Mouse (Mus musculus) hindbrain, embryonic 14.5 days (tissue): ENCODE results near the gene Cmtm5. TPM values are rescaled to one million over a fixed set of nuclear protein-coding genes. Genes with fewer than 3 reads are reported as not detected.

Experiments
- ATAC-seq: fragments of 200-750 bp; cut with Nextera tagmentation; 2 replicates; pipeline ENCODE4 v1.8.0; 2017; ENCODE audit warnings: moderate number of reproducible peaks, mild to moderate bottlenecking, moderate TSS enrichment, moderate library complexity; ENCODE audit not compliant: low FRiP score
- DNase-seq: peaks from one replicate; pipeline ENCODE4 v3.0.0-alpha.2; 2015; ENCODE audit warnings: low spot score
- H3K27ac ChIP-seq: fragments of 300-500 bp; sonication (generic); 2 replicates; pipeline ENCODE4 v1.5.1; 2014; ENCODE audit warnings: mild to moderate bottlenecking, moderate library complexity
- H3K27me3 ChIP-seq: fragments of 300-500 bp; sonication (generic); 2 replicates; pipeline ENCODE4 v1.6.1; 2014; ENCODE audit warnings: mild to moderate bottlenecking, low read length, mixed read lengths; ENCODE audit not compliant: control insufficient read depth, insufficient read depth
- H3K36me3 ChIP-seq: fragments of 300-500 bp; sonication (generic); replicated peaks from 2 replicates; pipeline ENCODE4 v1.6.1; 2014; ENCODE audit not compliant: control insufficient read depth, insufficient read depth
- H3K4me1 ChIP-seq: fragments of 300-500 bp; sonication (generic); replicated peaks from 2 replicates; pipeline ENCODE4 v1.6.1; 2014; ENCODE audit warnings: antibody characterized with exemption, low read length, mixed read lengths; ENCODE audit not compliant: control insufficient read depth, insufficient read depth
- H3K4me2 ChIP-seq: fragments of 300-500 bp; sonication (generic); replicated peaks from 2 replicates; pipeline ENCODE4 v1.6.1; 2014; ENCODE audit warnings: mild to moderate bottlenecking, moderate library complexity
- H3K4me3 ChIP-seq: fragments of 300-500 bp; sonication (generic); replicated peaks from 2 replicates; pipeline ENCODE4 v1.5.1; 2014; ENCODE audit warnings: mild to moderate bottlenecking, low read length
- H3K9ac ChIP-seq: fragments of 300-500 bp; sonication (generic); 2 replicates; pipeline ENCODE4 v1.6.1; 2014
- H3K9me3 ChIP-seq: fragments of 300-500 bp; sonication (generic); 2 replicates; pipeline ENCODE4 v1.6.1; 2016; ENCODE audit warnings: low read length; ENCODE audit not compliant: control insufficient read depth
- WGBS: fragments of 180-500 bp; shearing (Covaris S2); extraction: QIAGEN DNeasy Blood & Tissue Kit; methylation state at CpG from one replicate; pipeline ENCODE4 v1.1.7; 2014; 5-methylcytosine and 5-hydroxymethylcytosine counted together
- polyA plus RNA-seq: library from polyadenylated mRNA; unstranded; fragments of >200 nt; fragmentation: Nextera tagmentation; extraction: Ambion mirVana; gene quantifications from 2 replicates; pipeline ENCODE4 v1.2.1, GENCODE M21; 2014

The Cmtm5 gene
- polyA plus RNA-seq, 1 experiment from 2014 or later = 11.4 TPM

GRCm38 (mm10) chr14:54912109-54912850 lies 23.8 kb upstream of the Cmtm5 start:
- DNase-seq = no peak

DNA sequence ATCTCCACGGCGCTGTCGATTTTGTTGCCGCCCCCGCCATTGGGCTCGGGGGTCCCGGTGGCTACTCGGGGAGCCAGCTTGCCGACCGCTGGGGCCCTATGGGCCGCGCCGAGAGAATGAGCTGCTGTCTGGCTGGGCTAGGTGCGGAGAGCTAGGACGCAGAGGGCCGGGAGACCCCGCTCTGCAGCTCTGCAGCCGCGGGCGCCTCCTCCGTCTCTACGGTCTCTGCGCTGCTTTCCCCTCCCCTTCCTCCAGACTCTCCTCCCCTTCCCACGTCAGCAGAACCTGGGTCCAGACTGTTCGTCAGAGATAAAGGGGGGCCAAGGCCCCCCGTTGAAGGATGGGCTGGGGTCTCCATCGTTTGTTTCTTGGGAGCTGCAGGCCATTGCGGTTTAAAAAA lies 23.2 kb upstream of the Cmtm5 start, which contains the start of gene Slc22a17:
Gene Slc22a17 (minus strand): TSS at position 247 of the 400 bp plus-strand sequence.
- Histone ChIP-seq H3K27ac (peak within 1 kb of the TSS; percentile 94), H3K9me3 (no peaks in the 10 kb centered on the region), H3K4me2 (peak within 1 kb of the TSS; percentile 85), H3K4me3 (peak within 1 kb of the TSS; percentile 83), H3K36me3 (peaks cover 39% of the 10 kb centered on the region), H3K9ac (peak within 1 kb of the TSS; percentile 95), H3K4me1 (peaks cover 11% of the 10 kb centered on the region), H3K27me3 (no peaks in the 10 kb centered on the region)
- 0% methylated on average over 27 of the region's 28 CpGs for WGBS
- ATAC-seq (peak; percentile 96), DNase-seq (peak; percentile 87)

More at GRCm38 (mm10) chr14:54912109-54912850, 23.8 kb upstream of the Cmtm5 start:
- Histone ChIP-seq H3K27ac (peak overlapping the region; percentile 94), H3K9ac (peak overlapping the region; percentile 95), H3K36me3 (peaks cover 42% of the 10 kb centered on the region), H3K4me3 (peak overlapping the region; percentile 83), H3K4me2 (peak overlapping the region; percentile 85), H3K9me3 (no peaks in the 10 kb centered on the region), H3K27me3 (no peaks in the 10 kb centered on the region), H3K4me1 (peaks cover 11% of the 10 kb centered on the region)
- whole genome bisulfite sequencing = 3% methylated on average over 60 of the region's 69 CpGs
- peak; percentile 61 for ATAC-seq

DNA sequence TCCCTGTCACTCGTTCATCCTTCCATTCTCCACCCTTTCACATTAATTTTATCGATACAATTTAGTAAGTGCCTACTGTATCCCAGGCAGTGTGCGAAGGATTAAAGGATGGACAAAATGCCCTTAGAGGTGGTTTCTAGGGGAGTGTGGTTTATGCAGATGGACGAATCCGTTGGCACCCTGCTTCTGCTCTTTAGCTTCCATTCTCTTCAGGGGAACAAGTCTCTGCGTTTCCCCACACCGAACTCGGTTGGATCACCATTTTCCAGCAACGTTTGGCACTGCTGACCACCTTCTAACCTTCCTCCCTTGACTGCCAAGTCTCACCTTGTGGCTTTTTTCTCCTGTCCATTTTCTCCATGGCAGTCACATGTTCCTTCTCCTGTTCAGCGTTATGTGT lies 22.7 kb upstream of the Cmtm5 start:
- H3K27me3 ChIP-seq = no peaks in the 10 kb centered on the region
- WGBS = 15% methylated on average over 10 of the region's 10 CpGs
- peak overlapping the region; percentile 83 for H3K4me3 ChIP-seq
- DNase-seq = no peak
- H3K9me3 ChIP-seq = no peaks in the 10 kb centered on the region
- peak overlapping the region; percentile 85 for H3K4me2 ChIP-seq
- peaks cover 11% of the 10 kb centered on the region for H3K4me1 ChIP-seq
- peak overlapping the region; percentile 94 for H3K27ac ChIP-seq
- no peak for ATAC-seq
- H3K36me3 ChIP-seq = peaks cover 34% of the 10 kb centered on the region
- H3K9ac ChIP-seq = peak overlapping the region; percentile 95

- no peak overlapping the region for H3K9ac ChIP-seq
- no peaks in the 10 kb centered on the region for H3K27me3 ChIP-seq
- no peaks in the 10 kb centered on the region for H3K4me1 ChIP-seq
- DNase-seq (no peak), ATAC-seq (no peak)
- peaks cover 17% of the 10 kb centered on the region for H3K36me3 ChIP-seq
- H3K9me3 ChIP-seq = peaks cover 14% of the 10 kb centered on the region; the same call in 1 of the 2 replicates
- no peak overlapping the region for H3K4me2 ChIP-seq
- WGBS = 96% methylated on average over 16 of the region's 16 CpGs
- no peak overlapping the region for H3K27ac ChIP-seq
- H3K4me3 ChIP-seq = no peak overlapping the region
Observed at GRCm38 (mm10) chr14:54920076-54920685, 15.9 kb upstream of the Cmtm5 start.

GRCm38 (mm10) chr14:54924641-54925348 lies 11.3 kb upstream of the Cmtm5 start:
- Histone ChIP-seq H3K27ac (peak overlapping the region; percentile 83), H3K27me3 (no peaks in the 10 kb centered on the region), H3K9me3 (peaks cover 14% of the 10 kb centered on the region; the same call in 1 of the 2 replicates), H3K4me3 (peak overlapping the region; percentile 45), H3K4me2 (peak overlapping the region; percentile 83), H3K9ac (peak overlapping the region; percentile 74; the same call in 1 of the 2 replicates), H3K4me1 (peaks cover 12% of the 10 kb centered on the region; the same call in 1 of the 2 replicates), H3K36me3 (no peaks in the 10 kb centered on the region)
- ATAC-seq = peak; percentile 38; the same call in 1 of the 2 replicates
- DNase-seq = no peak
- 11% methylated on average over 7 of the region's 7 CpGs for WGBS

DNA sequence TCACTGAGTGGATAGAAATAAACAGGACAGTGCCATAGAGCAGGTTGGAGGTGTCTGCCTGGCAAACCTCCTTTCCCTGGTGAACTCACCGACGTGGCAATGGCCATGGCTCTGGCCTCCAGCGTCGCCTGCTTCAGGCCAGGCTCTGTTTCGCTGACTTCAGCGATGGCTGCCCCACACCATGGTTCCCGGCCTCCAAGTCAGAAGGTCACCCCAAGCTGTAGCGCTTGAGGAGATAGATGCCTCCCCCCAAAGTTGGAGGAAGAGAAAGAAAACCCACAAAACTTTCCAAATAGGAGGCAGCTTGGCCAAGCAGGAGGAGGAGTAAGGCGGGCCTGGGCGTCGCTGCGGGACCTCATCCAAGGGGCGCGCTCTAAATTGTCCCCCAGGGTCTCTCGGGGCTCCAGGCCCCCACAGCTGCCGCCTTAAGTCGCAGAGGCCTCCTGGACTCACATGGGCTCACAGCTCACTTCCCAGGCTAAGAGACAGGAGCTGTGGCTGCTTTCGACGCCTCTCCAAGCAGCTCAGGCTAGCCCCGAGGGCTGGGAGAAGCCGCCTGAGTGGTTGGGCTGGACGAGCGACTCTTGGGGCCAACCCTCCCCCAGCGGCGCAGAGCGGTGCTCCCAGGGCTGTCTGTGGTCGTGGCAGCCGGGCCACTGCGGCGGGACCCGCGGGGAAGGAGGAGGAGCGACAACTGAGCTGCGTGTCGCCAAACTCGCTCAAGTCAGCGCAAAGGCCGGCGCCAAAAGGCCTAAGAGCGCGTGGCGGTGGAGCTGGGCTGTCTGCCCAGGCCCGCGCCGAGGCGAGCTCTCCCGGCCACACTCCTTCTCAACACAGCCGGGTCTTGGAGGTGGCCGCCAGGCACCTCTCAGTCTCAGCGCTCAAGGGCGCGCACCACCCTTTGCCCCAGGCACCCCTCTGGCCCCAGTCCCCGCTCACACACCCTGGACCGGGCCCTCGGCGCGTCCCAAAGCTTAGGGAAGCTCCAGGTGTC lies 10.4 kb upstream of the Cmtm5 start, which contains the start of gene Efs:
Gene Efs (minus strand): TSS at position 778 of the 994 bp plus-strand sequence.
- DNase-seq (peak; percentile 57), ATAC-seq (peak; percentile 69)
- peaks cover 18% of the 10 kb centered on the region; the same call in 1 of the 2 replicates for H3K4me1 ChIP-seq
- peak within 1 kb of the TSS; percentile 83 for H3K27ac ChIP-seq
- peak within 1 kb of the TSS; percentile 45 for H3K4me3 ChIP-seq
- H3K9me3 ChIP-seq = peaks cover 11% of the 10 kb centered on the region; the same call in 1 of the 2 replicates
- no peaks in the 10 kb centered on the region for H3K36me3 ChIP-seq
- WGBS = 3% methylated on average over 56 of the region's 57 CpGs
- H3K27me3 ChIP-seq = no peaks in the 10 kb centered on the region
- peak within 1 kb of the TSS; percentile 83 for H3K4me2 ChIP-seq
- peak within 1 kb of the TSS; percentile 74 for H3K9ac ChIP-seq

DNA sequence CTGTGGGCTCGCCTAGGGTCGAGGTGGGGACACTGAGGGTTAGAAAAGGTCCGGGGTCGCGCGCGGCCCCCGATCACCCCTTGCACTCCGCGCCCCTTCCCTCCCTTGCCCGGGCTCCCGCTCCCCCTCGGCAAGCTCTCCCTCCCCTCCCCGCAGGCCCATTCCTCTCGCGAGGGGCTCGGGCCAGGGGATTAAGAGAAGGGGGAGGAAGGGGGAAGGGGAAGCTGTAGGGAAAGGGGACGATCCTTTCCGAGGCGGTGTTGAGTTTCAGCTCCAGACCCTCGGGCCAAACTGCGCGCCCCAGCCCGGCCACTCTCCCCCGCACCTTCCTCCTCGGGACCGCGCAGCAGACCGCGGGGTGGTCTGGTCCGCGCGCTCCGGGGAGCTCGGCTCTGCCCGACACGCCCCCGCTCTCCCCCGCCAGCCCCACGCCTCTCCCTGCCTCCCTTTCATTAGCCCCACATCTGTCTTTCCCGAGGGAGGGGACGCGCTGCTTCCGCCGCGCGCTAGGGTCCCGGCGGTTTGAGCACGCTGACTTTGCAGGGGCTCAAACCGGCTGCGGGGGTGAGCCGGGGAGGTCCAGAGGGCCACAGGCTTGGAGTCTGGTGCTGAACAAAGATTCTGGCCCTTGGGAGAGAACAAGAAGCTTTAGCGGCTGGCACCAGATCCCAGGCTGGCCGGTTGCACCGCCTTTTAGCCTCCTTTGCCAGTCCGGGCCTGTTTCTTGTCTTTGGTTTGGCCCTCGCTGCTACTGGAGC lies 9.5 kb upstream of the Cmtm5 start:
- WGBS = under 1% methylated on average over 40 of the region's 58 CpGs

More for the DNA sequence above, 9.5 kb upstream of the Cmtm5 start:
- no peaks in the 10 kb centered on the region for H3K27me3 ChIP-seq
- H3K9ac ChIP-seq = peak overlapping the region; percentile 74
- ATAC-seq = peak; percentile 68
- peak overlapping the region; percentile 83 for H3K27ac ChIP-seq
- H3K4me3 ChIP-seq = peak overlapping the region; percentile 45
- DNase-seq = peak; percentile 60
- H3K4me2 ChIP-seq = peak overlapping the region; percentile 83
- H3K4me1 ChIP-seq = peaks cover 20% of the 10 kb centered on the region; the same call in 1 of the 2 replicates
- peaks cover 1% of the 10 kb centered on the region; the same call in 1 of the 2 replicates for H3K9me3 ChIP-seq
- no peaks in the 10 kb centered on the region for H3K36me3 ChIP-seq
